Mouse (Mus musculus) common myeloid progenitor, adult 5-6 weeks (primary cell): ENCODE data around the gene Yap1. TPM values are rescaled to one million over a fixed set of nuclear protein-coding genes. Genes with fewer than 3 reads are reported as not detected.
A peak's percentile ranks its signal among the peaks of the same experiment; 100 is the strongest.
"Not testable (repeated sequence)": the region's sequence is repeated elsewhere in the genome, so short reads cannot be mapped to it uniquely, and the experiment has no call there.

Experiments used
- ATAC-seq: replicated peaks from 2 replicates; pipeline ENCODE4 v1.8.0; 2016; ENCODE audit warnings: low read depth, mild to moderate bottlenecking, moderate TSS enrichment, inconsistent platforms; ENCODE audit not compliant: poor library complexity, severe bottlenecking
- total RNA-seq: library from RNA; stranded (forward); fragments of 200-1000, 187-1606 nt; gene quantifications from 2 replicates; pipeline ENCODE4 v1.2.3, GENCODE M21; 2017

Gene Yap1
- total RNA-seq, 1 experiment from 2014 or later, result 0.14 TPM

DNA sequence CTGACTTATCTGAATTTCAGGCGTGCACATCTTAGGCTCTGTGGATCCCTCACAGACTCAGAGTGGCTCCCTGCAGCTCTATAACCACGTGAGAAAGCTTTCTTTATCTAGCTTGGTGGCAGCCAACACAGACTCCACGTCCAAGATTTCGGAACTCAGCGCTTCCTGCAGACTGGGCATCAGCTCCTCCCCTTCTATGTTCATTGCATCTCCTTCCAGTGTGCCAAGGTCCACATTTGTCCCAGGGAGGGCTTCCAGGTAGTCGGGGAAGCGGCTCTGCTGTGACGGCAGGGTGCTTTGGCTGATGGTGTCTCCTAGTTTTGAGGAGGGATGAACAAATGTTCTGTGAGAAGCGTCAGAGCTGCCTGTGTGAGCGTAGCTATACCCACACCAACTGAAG, 70.0 kb downstream of the Yap1 start:
- no peak for ATAC-seq

DNA sequence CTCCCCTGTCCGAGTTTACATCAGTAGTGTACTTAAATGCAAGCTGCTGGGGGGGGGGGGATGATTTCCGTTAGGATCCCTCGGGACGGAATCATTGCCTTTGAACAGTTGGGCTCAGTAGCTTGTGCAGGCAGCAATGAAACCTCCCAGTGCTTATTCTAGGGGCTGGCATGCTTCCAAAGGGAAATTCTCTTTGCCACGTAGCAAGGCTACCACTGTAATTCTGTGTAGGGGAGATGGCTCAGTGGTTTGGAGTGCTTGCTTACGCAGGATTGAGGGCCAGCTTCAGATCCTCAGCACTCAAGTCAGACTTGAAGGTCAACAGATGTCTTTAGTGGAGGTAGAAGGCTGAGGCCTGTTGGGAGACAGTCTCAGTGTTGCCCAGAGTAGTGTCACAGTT, 74.8 kb downstream of the Yap1 start:
- ATAC-seq, result no peak

DNA sequence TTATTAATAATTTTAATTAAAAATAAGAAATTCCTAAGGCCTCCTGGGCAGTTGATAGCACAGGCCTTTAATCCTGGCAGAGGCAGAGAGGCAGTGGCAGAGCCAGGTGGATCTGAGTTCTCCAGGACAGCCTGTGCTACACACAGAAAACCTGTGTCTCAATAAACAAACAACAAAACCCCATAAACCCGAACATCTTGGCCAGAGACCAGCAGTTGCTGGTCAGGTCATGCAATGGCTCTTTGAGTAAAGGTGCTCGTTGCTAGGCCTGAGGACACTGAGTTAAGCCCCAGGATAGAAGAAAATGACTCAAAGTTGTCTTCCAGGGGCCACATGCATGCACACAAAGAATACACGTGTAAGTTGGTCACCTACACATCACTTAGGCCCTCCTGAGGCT, 75.5 kb downstream of the Yap1 start:
- no peak for ATAC-seq

DNA sequence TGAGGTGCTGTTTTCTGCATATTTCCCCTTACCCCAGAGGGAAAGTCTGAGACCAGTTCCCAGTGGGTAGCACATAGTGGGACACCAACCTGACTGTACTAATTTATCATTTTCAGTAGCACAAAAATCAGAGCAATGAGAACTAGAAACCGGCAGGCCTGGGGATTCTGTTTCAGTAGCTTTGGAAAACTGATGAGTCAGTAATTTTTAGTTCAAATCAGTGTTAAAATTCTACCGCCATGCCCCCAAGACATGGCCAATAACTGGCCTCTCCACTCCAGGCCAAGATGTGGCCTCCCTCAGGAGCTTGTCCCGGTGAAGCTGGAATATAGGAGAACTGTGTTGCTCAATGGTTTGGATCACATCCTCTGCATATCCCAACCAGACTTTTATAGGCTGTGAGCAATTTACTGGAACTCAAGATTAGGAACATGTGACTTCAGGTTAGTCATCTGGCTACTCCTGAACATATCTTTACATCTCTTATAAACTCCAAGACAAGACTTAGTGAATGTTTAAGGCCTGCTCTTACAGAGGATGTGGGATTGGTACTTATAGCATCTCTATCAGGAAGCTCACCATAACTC, 76.1 kb downstream of the Yap1 start:
- ATAC-seq, result no peak

DNA sequence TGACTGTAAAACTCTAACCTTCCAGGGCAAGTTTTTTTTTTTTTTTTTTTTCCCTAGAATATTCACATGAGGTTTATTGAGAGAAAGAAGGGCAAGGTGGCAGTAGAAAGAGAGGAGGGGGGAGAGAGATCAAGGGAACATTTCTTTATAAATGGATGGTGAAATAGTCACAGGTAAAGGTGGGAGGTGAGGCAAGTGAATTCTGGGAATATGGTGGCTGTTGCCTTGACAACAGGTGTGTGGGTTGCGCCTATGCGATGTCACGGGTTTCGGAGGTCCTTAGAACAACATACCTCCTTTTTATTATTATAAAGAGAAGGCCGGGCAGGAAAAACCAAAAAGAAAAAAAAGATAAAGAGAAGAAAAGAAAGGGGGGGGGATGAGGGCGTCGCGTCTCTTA, 89.5 kb downstream of the Yap1 start:
- no peak for ATAC-seq

DNA sequence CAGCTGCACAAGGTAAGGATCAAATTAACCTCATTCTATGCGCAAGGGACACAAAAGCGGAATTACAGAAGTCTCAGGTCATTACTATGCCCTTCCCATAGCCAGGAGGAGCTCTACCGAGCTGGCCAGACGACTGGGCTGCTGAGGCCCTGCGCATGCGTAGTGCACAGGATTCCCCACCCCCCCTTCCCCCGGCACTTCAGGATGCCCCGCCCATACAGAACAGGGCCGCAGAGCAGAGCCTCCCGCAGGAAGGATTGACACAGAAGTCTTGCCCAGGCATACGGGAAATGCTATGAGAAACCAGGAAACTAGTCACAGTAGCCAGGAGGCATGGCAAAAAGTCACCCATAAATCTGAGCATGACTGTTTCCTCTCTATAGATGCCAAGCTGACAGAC, 89.9 kb downstream of the Yap1 start:
- peak; percentile 89 for ATAC-seq

DNA sequence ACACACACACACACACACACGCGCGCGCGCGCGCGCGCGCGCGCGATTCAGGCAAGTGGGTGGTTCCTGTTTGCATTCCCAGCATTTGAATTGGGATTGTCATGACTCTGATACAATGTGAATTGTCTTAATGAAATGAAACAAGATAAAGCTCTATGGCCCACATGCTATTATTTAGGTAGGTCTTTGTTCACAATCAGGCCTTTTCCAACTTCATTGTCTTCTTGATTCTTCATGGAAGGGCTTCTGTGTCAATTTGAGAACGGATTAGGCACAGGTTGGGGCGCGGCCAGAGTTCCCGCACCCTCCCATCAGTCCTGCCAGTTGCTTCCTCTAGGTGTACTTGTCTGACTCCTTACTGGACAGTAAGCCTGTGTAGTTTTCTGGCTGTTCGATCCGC, 90.4 kb downstream of the Yap1 start:
- peak; percentile 20; the same call in 1 of the 2 replicates for ATAC-seq

DNA sequence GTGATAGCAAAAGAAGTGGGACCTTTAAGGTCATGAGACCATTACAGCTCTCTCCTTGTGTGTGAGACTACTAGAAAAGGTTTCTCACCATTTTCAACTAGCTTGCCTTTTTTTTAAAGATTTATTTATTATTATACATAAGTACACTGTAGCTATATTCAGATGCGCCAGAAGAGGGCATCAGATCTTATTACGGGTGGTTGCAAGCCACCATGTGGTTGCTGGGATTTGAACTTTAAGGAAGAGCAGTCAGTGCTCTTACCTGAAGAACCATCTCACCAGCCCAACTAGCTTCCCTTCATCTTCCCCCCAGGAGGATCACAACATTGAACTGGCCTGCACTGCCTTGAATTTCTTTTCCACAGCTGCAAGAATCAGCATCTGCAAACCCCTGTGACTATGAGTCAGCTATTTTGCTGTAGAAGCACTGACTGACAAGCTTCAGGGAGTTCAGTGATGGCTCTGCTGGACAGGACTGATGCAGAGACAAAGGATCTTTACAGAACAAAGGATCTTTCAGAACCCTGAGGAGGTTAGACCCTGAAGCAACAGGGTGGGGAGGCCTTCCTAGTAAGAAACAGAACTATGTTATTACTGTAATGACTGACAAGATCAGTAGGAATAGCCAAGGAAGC, 96.9 kb downstream of the Yap1 start:
- ATAC-seq, result no peak; the same call in 1 of the 2 replicates

DNA sequence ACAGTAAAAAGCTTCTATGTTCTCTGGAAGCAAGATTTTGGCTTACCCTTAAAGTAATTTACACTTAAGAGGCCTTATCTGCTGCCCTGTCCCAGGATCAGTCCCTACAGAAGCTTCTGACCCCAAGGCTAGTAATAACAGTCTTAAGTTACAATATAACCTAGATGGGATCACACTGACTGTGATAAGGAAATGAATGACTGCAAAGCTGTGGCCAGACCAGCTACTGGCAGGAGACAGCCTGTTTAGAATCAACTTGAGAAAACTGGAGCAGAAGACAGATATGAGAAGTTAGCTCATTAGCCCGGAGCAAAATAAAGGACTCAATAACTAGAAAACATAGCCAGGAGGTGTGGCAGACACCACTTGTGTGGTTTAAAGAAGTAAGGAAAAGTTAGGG, 97.8 kb downstream of the Yap1 start:
- no peak for ATAC-seq

DNA sequence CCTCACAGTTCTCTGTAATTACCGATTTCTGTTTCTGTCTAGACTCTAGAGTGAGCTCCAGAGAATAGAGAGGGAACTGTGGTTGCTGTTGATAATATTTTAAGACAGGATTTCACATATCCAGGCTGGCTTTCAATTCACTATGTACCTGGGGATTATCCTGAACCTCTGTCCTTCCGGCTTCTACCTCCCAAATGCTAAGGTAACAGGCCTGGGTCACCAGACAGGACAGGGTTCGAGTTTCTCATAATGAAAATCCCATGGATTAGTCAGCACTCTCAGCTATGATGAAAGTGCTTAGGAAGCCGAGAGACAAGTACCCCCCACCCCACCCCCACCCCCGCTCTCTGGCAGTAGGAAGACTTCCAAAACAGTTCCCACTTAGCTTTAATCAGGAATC, 100.6 kb downstream of the Yap1 start:
- no peak for ATAC-seq

DNA sequence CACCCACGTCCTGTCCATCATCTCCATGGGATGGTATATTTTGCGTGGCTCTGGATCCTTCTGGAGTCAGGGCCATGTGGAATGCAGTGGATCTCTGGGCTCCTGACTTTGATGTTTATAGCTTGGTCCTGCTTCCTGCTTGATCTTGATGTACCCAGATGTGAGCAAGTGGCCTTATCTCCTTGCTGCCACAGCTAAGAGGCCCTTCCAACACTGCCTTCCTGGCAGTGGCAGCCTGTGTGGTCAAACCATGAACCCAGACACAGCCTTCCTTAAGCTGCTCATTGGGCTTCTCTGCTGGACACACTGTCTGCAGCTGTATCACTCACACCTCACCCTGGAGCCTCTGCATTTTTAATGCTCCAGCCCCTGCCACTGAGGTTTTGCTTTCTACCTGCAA, 101.1 kb downstream of the Yap1 start:
- 0 out of 2 replicates have a peak, but pooled peaks have one; percentile 15 for ATAC-seq

DNA sequence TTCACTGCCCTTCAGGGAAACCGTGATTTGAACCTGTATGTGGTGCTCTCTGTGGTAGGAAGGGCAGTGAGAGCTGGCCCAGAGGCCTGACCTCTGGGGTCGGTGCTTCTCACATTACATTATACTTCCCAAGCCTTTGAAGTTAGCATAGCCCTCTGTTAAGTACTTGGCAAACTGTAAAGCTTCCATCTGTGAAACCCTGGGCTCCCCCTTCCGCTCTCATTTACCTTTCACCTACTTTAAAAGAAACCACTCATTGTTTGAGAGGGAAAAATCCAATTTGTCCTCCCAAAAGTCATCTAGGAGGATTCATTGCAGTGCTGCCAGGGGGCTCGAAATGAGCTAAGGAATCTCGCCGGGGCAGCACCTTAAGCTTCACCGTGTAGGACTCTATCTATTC, 102.1 kb downstream of the Yap1 start:
- ATAC-seq, result no peak

DNA sequence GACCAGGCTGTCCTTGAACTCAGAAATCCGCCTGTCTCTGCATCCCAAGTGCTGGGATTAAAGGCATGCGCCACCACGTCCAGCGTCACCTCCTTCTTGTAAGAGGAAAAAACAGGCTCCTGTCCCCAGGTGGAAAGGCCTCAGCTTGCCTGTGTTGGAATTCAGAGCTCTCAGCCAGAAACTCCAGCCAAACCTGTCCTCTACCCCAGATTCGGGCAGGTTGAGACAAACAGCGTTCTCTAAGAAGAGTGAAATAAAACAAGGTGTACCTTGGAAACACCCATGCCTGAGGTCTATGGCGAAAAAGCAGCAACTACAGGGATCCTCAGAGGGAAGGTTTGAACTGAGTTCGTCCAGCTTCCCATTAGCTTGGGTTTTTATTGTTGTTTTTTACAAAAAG, 103.4 kb downstream of the Yap1 start:
- no peak for ATAC-seq

DNA sequence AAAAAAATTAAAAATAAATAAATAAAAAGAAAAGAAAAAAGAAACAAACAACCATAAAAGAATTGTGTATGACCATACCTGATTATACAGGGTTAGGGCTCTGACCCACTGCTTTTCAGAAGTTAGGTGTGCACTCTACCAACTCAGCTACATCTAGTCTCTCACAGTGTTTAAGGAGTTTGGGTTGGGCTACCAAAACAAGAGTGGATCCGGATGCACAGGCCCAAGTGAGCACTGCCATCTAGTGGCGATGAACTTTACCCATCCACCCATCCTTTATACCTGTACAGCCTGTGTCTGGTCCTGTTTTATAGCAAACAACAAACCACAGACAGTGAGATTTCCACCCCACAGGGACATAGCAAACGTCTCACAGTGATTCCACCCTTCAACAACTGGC, 106.9 kb downstream of the Yap1 start:
- ATAC-seq, result peak; percentile 97

DNA sequence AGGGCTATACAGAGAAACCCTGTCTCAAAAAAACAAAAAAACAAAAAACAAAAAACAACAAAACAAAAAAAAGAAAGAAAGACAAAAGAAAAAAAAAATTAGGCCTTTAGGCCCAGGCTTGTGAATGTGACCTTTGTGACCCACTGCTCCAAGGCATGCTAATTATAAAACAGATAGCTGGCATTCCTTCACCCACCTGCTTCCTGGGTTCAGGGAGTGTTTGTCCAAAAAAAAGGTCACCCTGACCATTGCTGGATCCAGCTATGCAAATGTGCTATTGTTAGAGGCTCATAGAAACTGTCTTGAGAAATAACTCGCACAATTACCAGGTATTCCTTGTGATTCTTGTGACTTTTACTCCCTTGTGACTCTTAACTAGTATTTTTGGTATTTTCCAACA, 112.6 kb downstream of the Yap1 start:
- not testable (repeated sequence) for ATAC-seq

DNA sequence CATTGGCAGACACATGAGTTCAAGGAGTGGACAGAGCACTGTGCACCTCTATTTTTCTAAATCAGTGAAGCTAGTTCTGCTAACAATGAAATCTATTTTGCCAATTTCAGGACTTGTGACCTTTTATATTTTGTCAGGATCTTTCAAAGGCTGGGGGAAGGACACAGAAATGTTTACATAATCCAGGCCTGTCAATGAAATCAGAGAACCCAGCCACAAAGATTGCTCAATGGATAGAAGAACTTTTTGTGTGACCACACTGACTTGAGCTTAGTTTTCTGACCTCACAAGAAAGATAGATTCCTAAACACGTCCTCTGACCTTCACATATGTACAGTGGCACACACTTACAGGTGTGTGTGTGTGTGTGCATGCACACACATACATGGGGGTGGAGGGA, 113.2 kb downstream of the Yap1 start:
- ATAC-seq, result no peak

DNA sequence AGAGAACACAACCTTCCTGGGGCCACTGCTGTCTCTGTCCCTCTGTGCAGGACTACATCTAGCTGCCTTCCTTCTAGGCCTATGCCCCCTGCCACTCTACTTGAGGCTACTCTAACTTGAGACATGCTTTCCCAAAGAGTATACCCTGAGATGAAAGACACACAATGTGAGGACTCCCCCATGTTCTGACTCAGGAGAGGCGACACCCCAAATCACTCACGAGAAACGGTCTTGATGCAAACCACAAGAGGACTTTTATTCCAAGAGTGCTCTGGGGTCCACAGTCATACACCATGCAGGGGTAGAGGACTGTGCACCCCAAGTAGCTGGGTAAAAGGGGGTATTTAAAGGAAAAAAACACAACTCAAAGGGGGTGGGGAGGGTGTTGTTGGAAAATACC, 120.0 kb downstream of the Yap1 start:
- no peak for ATAC-seq

DNA sequence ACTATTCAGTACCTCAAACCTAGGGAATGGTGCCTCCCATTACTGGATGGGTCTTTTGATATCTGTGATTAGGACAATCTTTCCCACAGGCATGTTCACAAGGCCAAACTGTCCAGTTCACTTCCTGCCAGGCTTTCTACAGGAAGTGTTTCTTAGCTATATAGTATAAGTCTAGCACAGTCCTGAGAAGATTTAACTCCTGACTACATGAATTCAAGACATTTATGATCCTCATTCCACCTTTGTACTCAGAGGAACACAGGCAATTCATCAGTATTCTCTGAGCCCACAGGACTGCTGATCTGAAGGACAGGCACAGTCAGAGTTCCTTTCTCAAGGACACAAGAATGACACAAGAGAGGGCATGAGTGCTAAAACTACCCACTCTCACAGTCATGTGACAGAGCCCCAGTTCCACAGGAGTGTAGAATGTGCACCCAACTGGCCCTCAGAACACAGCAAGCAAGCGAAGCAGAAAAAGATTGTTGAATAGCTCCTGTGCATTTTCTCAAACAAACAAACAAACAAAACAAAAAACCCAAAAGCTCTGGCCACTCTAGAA, 122.0 kb downstream of the Yap1 start:
- no peak for ATAC-seq
